ENCODE assay signal across 27 mouse cellular contexts in the genomic region with DNA sequence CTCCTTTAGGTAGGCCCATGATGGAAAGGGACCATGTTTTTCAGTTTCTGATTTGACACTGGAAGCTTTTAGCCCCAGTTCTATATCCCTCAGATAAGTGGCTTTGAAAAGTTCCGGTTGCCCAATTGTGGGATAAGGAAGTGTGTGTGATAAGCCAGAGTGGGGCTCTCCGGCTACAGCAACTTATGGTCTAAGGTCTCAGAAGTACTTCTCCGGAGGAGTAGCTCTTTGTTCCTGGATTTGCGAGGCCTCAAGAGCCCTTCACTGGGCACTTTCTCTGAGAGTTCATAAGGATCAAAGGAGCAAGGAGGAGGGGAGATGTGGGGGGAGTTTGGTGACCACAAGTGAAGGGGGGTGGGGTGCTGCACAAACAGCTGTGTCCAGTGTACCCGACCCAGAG.
DNase-seq lines count a peak whose midpoint lies in the region; ATAC-seq and TF ChIP-seq lines count a peak whose summit lies in the region.
"Had no signal": no experiment of that assay in that cellular context is flagged by ENCODE, and none has a peak within 500 bp of the region (broad histone marks: within the 10 kb centered on the region; RNA-seq: fewer than 3 reads in every experiment).

No protein-coding gene starts in this region.

- peaks cover 3% of the 10 kb centered on the region; the same call in 1 of the 2 replicates for H3K9me3 ChIP-seq in hindbrain, embryonic 10.5 days
- no peaks in the 10 kb centered on the region for H3K9me3 ChIP-seq in hindbrain, embryonic 16.5 days (ENCODE audit: control insufficient read depth, low read length)
- H3K9me3 ChIP-seq: hindbrain, embryonic 15.5 days; liver, embryonic 12.5 days; stomach, embryonic 15.5 days had no signal

- no peak overlapping the region for H3K9ac ChIP-seq in hindbrain, embryonic 16.5 days (ENCODE audit: low read depth, low read length)
- H3K9ac ChIP-seq: forebrain, embryonic 13.5 days; hindbrain, embryonic 15.5 days; liver, embryonic 12.5 days; liver, postnatal 0 days; stomach, embryonic 15.5 days had no signal

- H3K27ac ChIP-seq in hindbrain, embryonic 10.5 days: 0 out of 2 replicates have a peak overlapping the region, but pooled peaks have one; percentile 8
- no peak overlapping the region for H3K27ac ChIP-seq in hindbrain, embryonic 16.5 days (ENCODE audit: low read depth, low read length)
- peak overlapping the region; percentile 95 for H3K27ac ChIP-seq in macrophage
- H3K27ac ChIP-seq: forebrain, embryonic 13.5 days; hindbrain, embryonic 15.5 days; liver, embryonic 12.5 days; stomach, embryonic 15.5 days had no signal

- no peaks in the 10 kb centered on the region for H3K36me3 ChIP-seq in hindbrain, embryonic 10.5 days
- H3K36me3 ChIP-seq in hindbrain, embryonic 16.5 days (ENCODE audit: control insufficient read depth, insufficient read depth, low read length): no peaks in the 10 kb centered on the region
- H3K36me3 ChIP-seq in macrophage (ENCODE audit: inconsistent target): no peaks in the 10 kb centered on the region
- H3K36me3 ChIP-seq: G1E; hindbrain, embryonic 15.5 days; liver, embryonic 12.5 days; stomach, embryonic 15.5 days had no signal

- TF ChIP-seq POLR2A in lung, adult 2 months (IDR thresholded peaks at IDR 0.05; ENCODE audit: borderline replicate concordance, extremely low read depth, low read depth, low read length): no peak

- intact Hi-C loops in heart, postnatal 25 days (cut with DNase I): no loop called here

- DNase-seq in hindbrain, embryonic 10.5 days (ENCODE audit: low spot score): no peak
- peak; percentile 44 for DNase-seq in lung, adult 2 months
- peak; percentile 69 for DNase-seq in lung, postnatal 10 days
- no peak for DNase-seq in layer of hippocampus, postnatal 10 days (ENCODE audit: low spot score in 2 of 2)
- no peak for DNase-seq in heart, postnatal 25 days (ENCODE audit: low spot score)
- DNase-seq: adrenal gland, postnatal 14 days; cerebellum, adult 11 months; cerebellum, adult 9-10 months; cerebellum, postnatal 36 days; gastrocnemius, postnatal 25 days; heart, adult 11 months; kidney, adult 9 months; kidney, postnatal 14 days; left cerebral cortex, postnatal 4 days; liver, postnatal 0 days; midbrain, embryonic 14.5 days; right cerebral cortex, postnatal 25 days; thymus, postnatal 14 days had no signal

- no peaks in the 10 kb centered on the region for H3K79me2 ChIP-seq in macrophage (ENCODE audit: inconsistent target)

- 65% methylated on average over 5 of the region's 5 CpGs for WGBS in hindbrain, embryonic 10.5 days
- WGBS in hindbrain, embryonic 16.5 days: 76% methylated on average over 5 of the region's 5 CpGs
- WGBS in lung, adult 2 months: 63% methylated on average over 5 of the region's 5 CpGs
- 89% methylated on average over 5 of the region's 5 CpGs for WGBS in macrophage (ENCODE audit: missing documents)

- no peak for TF ChIP-seq CTCF in lung, adult 2 months (IDR thresholded peaks at IDR 0.05; ENCODE audit: insufficient read depth, low read length)

- no peak for ATAC-seq in hindbrain, embryonic 16.5 days
- ATAC-seq: forebrain, embryonic 13.5 days; liver, embryonic 12.5 days; liver, postnatal 0 days; Patski had no signal

- H3K27me3 ChIP-seq in hindbrain, embryonic 10.5 days (ENCODE audit: insufficient read depth, poor library complexity, severe bottlenecking): peaks cover 14% of the 10 kb centered on the region
- H3K27me3 ChIP-seq in hindbrain, embryonic 16.5 days (replicated peaks; ENCODE audit: control insufficient read depth, insufficient read depth, low read length): no peaks in the 10 kb centered on the region
- H3K27me3 ChIP-seq: forebrain, embryonic 13.5 days; hindbrain, embryonic 15.5 days; liver, embryonic 12.5 days; Patski; stomach, embryonic 15.5 days had no signal

- no peak overlapping the region for H3K4me3 ChIP-seq in hindbrain, embryonic 10.5 days
- no peak overlapping the region for H3K4me3 ChIP-seq in hindbrain, embryonic 16.5 days (ENCODE audit: low read length)
- no peak overlapping the region for H3K4me3 ChIP-seq in lung, adult 2 months (replicated peaks; ENCODE audit: extremely low read depth, low read depth, low read length)
- no peak overlapping the region for H3K4me3 ChIP-seq in macrophage (ENCODE audit: inconsistent target)
- H3K4me3 ChIP-seq: forebrain, embryonic 13.5 days; hindbrain, embryonic 15.5 days; liver, embryonic 12.5 days; stomach, embryonic 15.5 days had no signal

- H3K4me2 ChIP-seq in hindbrain, embryonic 16.5 days (ENCODE audit: low read length): no peak overlapping the region
- H3K4me2 ChIP-seq: forebrain, embryonic 13.5 days; heart, embryonic 11.5 days; hindbrain, embryonic 15.5 days; liver, embryonic 12.5 days; stomach, embryonic 15.5 days had no signal

- peaks cover 69% of the 10 kb centered on the region for H3K4me1 ChIP-seq in hindbrain, embryonic 10.5 days (replicated peaks)
- no peaks in the 10 kb centered on the region for H3K4me1 ChIP-seq in hindbrain, embryonic 16.5 days (ENCODE audit: control insufficient read depth, insufficient read depth, low read depth, low read length)
- peaks cover 7% of the 10 kb centered on the region; the same call in 1 of the 2 replicates for H3K4me1 ChIP-seq in lung, adult 2 months (ENCODE audit: control insufficient read depth, insufficient read depth, low read length)
- H3K4me1 ChIP-seq: forebrain, embryonic 13.5 days; stomach, embryonic 15.5 days had no signal

Comparison
In these comparisons a context has a peak if more than half of its experiments do, and no peak if none do; other contexts are left out.
1. DNase-seq: peak in lung, adult 2 months (single experiment) and lung, postnatal 10 days (single experiment); none in hindbrain, embryonic 10.5 days (single experiment), layer of hippocampus, postnatal 10 days (0 of 2) and heart, postnatal 25 days (single experiment).